Mouse (Mus musculus) heart, embryonic 16.5 days (tissue): ENCODE results near the gene Acod1. TPM values are rescaled to one million over a fixed set of nuclear protein-coding genes. Genes with fewer than 3 reads are reported as not detected.
A peak's percentile ranks its signal among the peaks of the same experiment; 100 is the strongest.

Source experiments
- ATAC-seq: fragments of 200-750 bp; cut with Nextera tagmentation; replicated peaks from 2 replicates; pipeline ENCODE4 v1.8.0; 2017; ENCODE audit warnings: moderate number of reproducible peaks; ENCODE audit not compliant: insufficient read depth, low FRiP score; ENCODE audit errors: extremely low read depth
- H3K27ac ChIP-seq: fragments of 300-500 bp; sonication (generic); 2 replicates; pipeline ENCODE4 v1.5.1; 2014; ENCODE audit warnings: mild to moderate bottlenecking, low read length, control low read depth, moderate library complexity
- H3K27me3 ChIP-seq: fragments of 300-500 bp; sonication (generic); 2 replicates; pipeline ENCODE4 v1.6.1; 2014; ENCODE audit warnings: low read length, mixed read lengths; ENCODE audit not compliant: control insufficient read depth, insufficient read depth
- H3K36me3 ChIP-seq: fragments of 300-500 bp; sonication (generic); 2 replicates; pipeline ENCODE4 v1.6.1; 2014; ENCODE audit not compliant: control insufficient read depth, insufficient read depth
- H3K4me1 ChIP-seq: fragments of 300-500 bp; sonication (generic); 2 replicates; pipeline ENCODE4 v1.6.1; 2014; ENCODE audit warnings: low read length, mixed read lengths; ENCODE audit not compliant: control insufficient read depth, insufficient read depth
- H3K4me2 ChIP-seq: fragments of 300-500 bp; sonication (generic); 2 replicates; pipeline ENCODE4 v1.6.1; 2014; ENCODE audit warnings: low read depth, mild to moderate bottlenecking, control low read depth, low read length
- H3K4me3 ChIP-seq: fragments of 300-500 bp; sonication (generic); 2 replicates; pipeline ENCODE4 v1.5.1; 2014; ENCODE audit warnings: mild to moderate bottlenecking, control low read depth, low read length
- H3K9ac ChIP-seq: fragments of 300-500 bp; sonication (generic); 2 replicates; pipeline ENCODE4 v1.6.1; 2014; ENCODE audit warnings: low read length, control low read depth
- H3K9me3 ChIP-seq: fragments of 300-500 bp; sonication (generic); replicated peaks from 2 replicates; pipeline ENCODE4 v1.6.1; 2016; ENCODE audit warnings: low read length; ENCODE audit not compliant: control insufficient read depth
- WGBS: fragments of 180-500 bp; shearing (Covaris S2); extraction: QIAGEN DNeasy Blood & Tissue Kit; methylation state at CpG from one replicate; pipeline ENCODE4 v1.1.7; 2014; 5-methylcytosine and 5-hydroxymethylcytosine counted together
- polyA plus RNA-seq: library from polyadenylated mRNA; unstranded; fragments of >200 nt; fragmentation: Nextera tagmentation; extraction: Ambion mirVana; gene quantifications from 2 replicates; pipeline ENCODE4 v1.2.1, GENCODE M21; 2015

Acod1 gene
- polyA plus RNA-seq, 1 experiment from 2014 or later, result not detected

GRCm38 (mm10) chr14:103079209-103079977 is 32.6 kb downstream of the Acod1 start:
- no peaks in the 10 kb centered on the region for H3K27me3 ChIP-seq
- H3K4me2 ChIP-seq, result no peak overlapping the region
- no peaks in the 10 kb centered on the region for H3K9me3 ChIP-seq
- H3K4me3 ChIP-seq, result no peak overlapping the region
- no peaks in the 10 kb centered on the region for H3K4me1 ChIP-seq
- ATAC-seq, result no peak; the same call in 1 of the 2 replicates
- no peak overlapping the region for H3K9ac ChIP-seq
- WGBS, result 87% methylated on average over 9 of the region's 9 CpGs
- peaks cover 27% of the 10 kb centered on the region for H3K36me3 ChIP-seq
- H3K27ac ChIP-seq, result no peak overlapping the region

DNA sequence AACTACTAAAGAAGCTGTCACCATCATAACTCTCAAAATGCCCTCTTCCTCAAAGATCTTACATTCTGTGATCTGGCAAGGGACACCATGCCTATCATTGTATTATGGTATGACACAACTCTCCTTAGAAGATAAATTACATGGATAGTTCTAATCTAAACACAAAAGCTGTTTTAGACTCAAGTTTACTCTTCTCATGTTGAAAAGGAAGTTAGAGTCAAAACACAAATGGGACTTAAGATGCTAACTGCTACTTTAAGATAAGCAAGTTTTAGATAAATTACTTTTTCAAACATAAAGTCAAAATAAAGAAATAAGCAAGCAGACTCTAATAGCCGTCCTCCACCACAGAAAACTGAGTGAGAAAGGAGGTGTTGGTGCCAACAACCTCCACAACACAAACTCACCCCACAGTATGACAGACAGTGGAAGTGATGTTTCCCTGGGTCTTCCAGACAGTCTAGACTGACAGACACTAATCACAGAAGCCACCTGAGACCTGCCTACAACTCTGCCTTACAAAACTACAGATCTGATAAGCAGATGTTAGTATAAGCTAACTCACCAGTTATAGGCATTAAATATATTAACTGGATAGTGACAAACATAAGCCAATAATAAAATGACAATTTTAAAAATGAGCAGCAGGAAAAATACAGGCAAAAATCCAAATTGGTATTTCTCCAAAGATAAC is 39.2 kb downstream of the Acod1 start:
- no peaks in the 10 kb centered on the region for H3K9me3 ChIP-seq
- H3K4me2 ChIP-seq, result no peak overlapping the region
- H3K4me3 ChIP-seq, result no peak overlapping the region
- no peaks in the 10 kb centered on the region for H3K4me1 ChIP-seq
- no peak overlapping the region for H3K9ac ChIP-seq
- no peaks in the 10 kb centered on the region for H3K27me3 ChIP-seq
- no peak for ATAC-seq
- H3K27ac ChIP-seq, result no peak overlapping the region
- 56% methylated on average over 1 of the region's 1 CpGs for WGBS
- peaks cover 36% of the 10 kb centered on the region for H3K36me3 ChIP-seq

DNA sequence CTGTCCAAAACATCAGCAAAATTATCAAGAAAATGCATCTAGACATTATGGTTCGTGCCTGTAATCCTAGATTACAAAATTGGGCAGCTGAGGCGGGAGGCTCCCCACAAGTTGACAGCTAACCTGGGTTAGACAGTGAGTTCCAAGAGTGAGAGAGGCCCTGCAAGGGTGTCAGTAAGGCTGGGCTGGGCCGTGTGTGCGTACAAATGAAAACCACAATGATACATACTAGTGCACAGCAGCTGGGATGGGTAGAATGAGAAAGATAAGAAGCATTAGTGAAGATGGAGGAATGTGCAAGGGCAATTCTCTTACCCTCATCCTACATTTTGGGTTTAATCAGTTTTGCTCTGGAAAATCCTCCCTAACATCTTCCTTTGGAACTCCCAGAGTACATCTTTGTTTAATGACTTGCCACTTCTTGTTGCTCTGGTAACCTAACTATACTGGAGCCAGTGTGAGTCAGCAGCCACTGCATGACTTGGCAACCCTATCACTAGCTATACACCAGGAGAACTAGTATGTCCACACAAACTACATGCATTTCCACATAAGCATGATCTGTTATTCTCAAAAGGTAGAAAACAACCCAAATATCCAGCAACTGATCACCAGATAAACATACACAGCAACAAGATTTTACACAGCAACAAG is 40.0 kb downstream of the Acod1 start:
- peaks cover under 1% of the 10 kb centered on the region; the same call in 1 of the 2 replicates for H3K4me1 ChIP-seq
- no peak for ATAC-seq
- H3K4me3 ChIP-seq, result no peak overlapping the region
- H3K9ac ChIP-seq, result no peak overlapping the region
- no peak overlapping the region for H3K27ac ChIP-seq
- H3K36me3 ChIP-seq, result peaks cover 36% of the 10 kb centered on the region
- 82% methylated on average over 4 of the region's 4 CpGs for WGBS
- no peaks in the 10 kb centered on the region for H3K27me3 ChIP-seq
- H3K4me2 ChIP-seq, result no peak overlapping the region
- no peaks in the 10 kb centered on the region for H3K9me3 ChIP-seq

DNA sequence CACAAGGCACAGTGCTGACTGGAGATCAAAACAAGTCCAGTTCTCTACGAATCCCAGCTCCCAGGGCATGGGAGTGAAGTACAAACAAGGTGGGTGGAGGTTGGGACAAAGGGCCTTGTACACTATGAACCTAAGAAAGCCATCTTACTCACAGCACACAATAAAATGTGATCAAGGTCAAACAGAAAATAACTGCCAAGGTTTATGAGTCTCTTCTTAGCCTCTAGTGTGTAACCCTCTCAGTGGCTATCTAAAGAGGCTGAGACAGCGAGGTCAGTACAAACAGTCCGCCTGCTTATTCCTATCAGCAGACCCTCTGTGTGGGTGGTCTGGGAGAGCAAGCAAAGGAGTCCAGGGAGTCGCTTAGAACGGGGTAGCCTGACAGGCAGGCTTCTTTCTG is 41.1 kb downstream of the Acod1 start:
- H3K27me3 ChIP-seq, result no peaks in the 10 kb centered on the region
- H3K4me3 ChIP-seq, result no peak overlapping the region
- 70% methylated on average over 5 of the region's 5 CpGs for WGBS
- no peak for ATAC-seq
- peaks cover 35% of the 10 kb centered on the region for H3K36me3 ChIP-seq
- no peaks in the 10 kb centered on the region for H3K9me3 ChIP-seq
- H3K4me2 ChIP-seq, result no peak overlapping the region
- no peak overlapping the region for H3K9ac ChIP-seq
- no peak overlapping the region for H3K27ac ChIP-seq
- peaks cover 5% of the 10 kb centered on the region; the same call in 1 of the 2 replicates for H3K4me1 ChIP-seq

- WGBS, result 71% methylated on average over 6 of the region's 6 CpGs
- ATAC-seq, result 0 out of 2 replicates have a peak, but pooled peaks have one; percentile 18
- no peak overlapping the region for H3K27ac ChIP-seq
- H3K9me3 ChIP-seq, result no peaks in the 10 kb centered on the region
- no peak overlapping the region for H3K9ac ChIP-seq
- no peaks in the 10 kb centered on the region for H3K27me3 ChIP-seq
- peaks cover 6% of the 10 kb centered on the region for H3K4me1 ChIP-seq
- H3K4me2 ChIP-seq, result no peak overlapping the region
- no peak overlapping the region for H3K4me3 ChIP-seq
- H3K36me3 ChIP-seq, result peaks cover 32% of the 10 kb centered on the region
Observed at GRCm38 (mm10) chr14:103088624-103089023, 41.8 kb downstream of the Acod1 start.

DNA sequence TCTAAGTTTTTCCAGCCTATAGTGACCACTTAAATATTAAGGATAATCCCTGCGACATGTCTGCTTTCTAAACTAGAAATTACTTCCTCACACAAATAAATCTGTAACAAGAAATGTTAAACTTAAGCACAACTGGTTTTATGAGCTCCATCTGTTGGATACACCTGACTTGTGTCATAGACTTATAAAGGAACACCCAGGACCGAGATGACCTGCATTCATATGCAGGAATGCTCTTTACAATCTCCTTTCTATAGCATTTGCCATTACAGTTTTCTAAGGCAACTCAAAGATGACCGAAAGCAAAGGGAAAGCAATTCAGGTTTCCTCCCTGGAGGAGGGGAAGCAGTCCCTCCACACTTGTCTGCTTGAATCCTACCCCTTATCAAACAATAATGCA is 46.5 kb downstream of the Acod1 start:
- Histone ChIP-seq H3K9ac (no peak overlapping the region), H3K4me3 (no peak overlapping the region), H3K4me1 (peaks cover 21% of the 10 kb centered on the region), H3K9me3 (no peaks in the 10 kb centered on the region), H3K27ac (no peak overlapping the region), H3K27me3 (no peaks in the 10 kb centered on the region), H3K4me2 (no peak overlapping the region), H3K36me3 (peaks cover 18% of the 10 kb centered on the region)
- ATAC-seq, result no peak
- 92% methylated on average over 3 of the region's 3 CpGs for WGBS

- Histone ChIP-seq H3K4me3 (no peak overlapping the region), H3K9me3 (no peaks in the 10 kb centered on the region), H3K27ac (no peak overlapping the region), H3K4me1 (peaks cover 21% of the 10 kb centered on the region), H3K27me3 (no peaks in the 10 kb centered on the region), H3K9ac (0 out of 2 replicates have a peak overlapping the region, but pooled peaks have one; percentile 15), H3K4me2 (no peak overlapping the region), H3K36me3 (peaks cover 15% of the 10 kb centered on the region)
- 48% methylated on average over 4 of the region's 4 CpGs for WGBS
- no peak for ATAC-seq
Observed at GRCm38 (mm10) chr14:103093670-103094069, 46.9 kb downstream of the Acod1 start.

- H3K9me3 ChIP-seq, result no peaks in the 10 kb centered on the region
- no peak overlapping the region for H3K27ac ChIP-seq
- WGBS, result 87% methylated on average over 8 of the region's 8 CpGs
- no peak for ATAC-seq
- H3K27me3 ChIP-seq, result no peaks in the 10 kb centered on the region
- peaks cover 11% of the 10 kb centered on the region for H3K36me3 ChIP-seq
- H3K9ac ChIP-seq, result no peak overlapping the region
- no peak overlapping the region for H3K4me3 ChIP-seq
- H3K4me1 ChIP-seq, result peaks cover 21% of the 10 kb centered on the region
- H3K4me2 ChIP-seq, result no peak overlapping the region
Observed at GRCm38 (mm10) chr14:103095036-103095435, 48.3 kb downstream of the Acod1 start.

GRCm38 (mm10) chr14:103095826-103096225 is 49.0 kb downstream of the Acod1 start:
- H3K27ac ChIP-seq, result no peak overlapping the region
- no peaks in the 10 kb centered on the region for H3K9me3 ChIP-seq
- H3K27me3 ChIP-seq, result no peaks in the 10 kb centered on the region
- no peak for ATAC-seq
- H3K36me3 ChIP-seq, result peaks cover 9% of the 10 kb centered on the region
- H3K4me1 ChIP-seq, result peaks cover 21% of the 10 kb centered on the region
- H3K9ac ChIP-seq, result no peak overlapping the region
- WGBS, result 90% methylated on average over 8 of the region's 8 CpGs
- H3K4me3 ChIP-seq, result no peak overlapping the region
- H3K4me2 ChIP-seq, result no peak overlapping the region
